Mouse (Mus musculus) embryo, embryonic 11.5 days (tissue): ENCODE results near the gene Esrrg.

Experiments used
- DNase-seq: peaks from one replicate; pipeline ENCODE4 v3.0.0-alpha.2; 2012; ENCODE audit warnings: low read depth, low spot score

Esrrg gene

DNA sequence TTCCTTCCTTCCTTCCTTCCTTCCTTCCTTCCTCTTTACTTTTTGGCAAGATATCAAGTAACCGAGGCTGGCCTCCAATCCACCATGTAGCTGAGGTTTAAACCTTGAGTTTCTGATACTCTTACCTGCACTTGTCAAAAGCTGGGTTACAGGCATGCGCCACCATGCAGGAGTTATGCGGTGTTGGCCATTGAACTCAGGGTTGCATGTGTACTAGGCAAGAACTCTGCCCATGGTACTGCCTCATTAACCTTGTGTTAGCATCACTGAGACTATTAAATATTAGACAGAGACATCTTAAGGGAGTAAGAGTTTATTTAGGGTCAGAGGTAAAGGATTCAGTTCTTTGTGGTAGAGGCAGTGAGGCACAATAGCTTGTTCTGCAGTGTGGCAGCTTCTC is 161.6 kb downstream of the Esrrg start:
- no peak for DNase-seq

GRCm38 (mm10) chr1:187771067-187771466 is 162.5 kb downstream of the Esrrg start:
- DNase-seq: no peak

DNA sequence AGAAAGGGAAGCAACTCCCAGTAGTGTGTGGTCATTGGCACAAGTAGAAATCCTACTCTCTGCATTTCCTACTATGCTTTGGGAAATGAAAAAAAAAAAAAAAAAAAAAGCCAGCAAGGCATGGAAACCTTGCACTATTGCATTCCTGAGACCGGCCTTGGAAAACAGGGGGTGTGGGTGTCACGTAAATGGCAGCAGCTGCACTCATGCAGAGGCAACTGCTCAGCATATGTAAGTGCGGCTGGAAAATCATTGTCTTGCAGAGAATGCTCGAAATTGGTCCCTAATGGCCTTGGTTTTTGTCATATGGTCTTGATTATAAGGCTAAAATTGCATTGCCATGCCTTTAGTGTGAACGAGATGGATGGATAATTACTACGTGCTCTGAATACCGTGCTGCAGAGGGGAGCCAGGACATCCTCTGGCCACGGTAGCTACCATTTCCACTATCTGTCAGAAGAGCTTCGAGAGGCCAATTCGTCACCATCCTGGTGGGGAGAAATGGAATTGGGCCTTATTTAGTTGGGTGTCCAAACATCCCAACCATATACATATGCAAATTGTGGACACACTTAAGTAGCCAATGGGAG is 171.1 kb downstream of the Esrrg start:
- no peak for DNase-seq

GRCm38 (mm10) chr1:187785226-187785625 is 176.6 kb downstream of the Esrrg start:
- DNase-seq: no peak

GRCm38 (mm10) chr1:187787055-187788016 is 178.7 kb downstream of the Esrrg start:
- no peak for DNase-seq

- DNase-seq: no peak
Measured at GRCm38 (mm10) chr1:187794240-187794930, 185.8 kb downstream of the Esrrg start.

GRCm38 (mm10) chr1:187795551-187795950 is 187.0 kb downstream of the Esrrg start:
- DNase-seq: no peak

GRCm38 (mm10) chr1:187799300-187799699 is 190.7 kb downstream of the Esrrg start:
- no peak for DNase-seq

- DNase-seq: no peak
Measured at GRCm38 (mm10) chr1:187800761-187801160, 192.2 kb downstream of the Esrrg start.

DNA sequence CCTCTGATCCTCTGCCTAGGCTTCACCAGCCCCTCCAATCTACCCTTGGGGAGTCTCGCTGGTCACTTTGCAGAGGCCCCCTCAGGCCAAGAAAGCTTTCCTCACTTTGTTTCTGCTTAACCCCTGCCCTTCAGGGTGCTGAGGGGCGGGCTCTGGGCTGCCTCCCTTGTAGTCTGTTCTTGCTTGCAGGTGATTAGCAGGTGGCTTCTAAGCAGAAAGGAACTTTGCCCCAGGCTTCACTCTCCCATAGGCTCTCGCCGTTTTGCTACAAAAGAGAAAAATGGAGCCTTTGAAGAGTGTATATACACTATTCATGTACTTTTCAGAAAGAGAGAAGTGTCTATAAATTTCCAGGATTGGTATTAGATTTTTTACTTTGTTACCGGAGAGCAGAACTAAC is 195.0 kb downstream of the Esrrg start:
- no peak for DNase-seq

GRCm38 (mm10) chr1:187803997-187804396 is 195.4 kb downstream of the Esrrg start:
- no peak for DNase-seq

DNA sequence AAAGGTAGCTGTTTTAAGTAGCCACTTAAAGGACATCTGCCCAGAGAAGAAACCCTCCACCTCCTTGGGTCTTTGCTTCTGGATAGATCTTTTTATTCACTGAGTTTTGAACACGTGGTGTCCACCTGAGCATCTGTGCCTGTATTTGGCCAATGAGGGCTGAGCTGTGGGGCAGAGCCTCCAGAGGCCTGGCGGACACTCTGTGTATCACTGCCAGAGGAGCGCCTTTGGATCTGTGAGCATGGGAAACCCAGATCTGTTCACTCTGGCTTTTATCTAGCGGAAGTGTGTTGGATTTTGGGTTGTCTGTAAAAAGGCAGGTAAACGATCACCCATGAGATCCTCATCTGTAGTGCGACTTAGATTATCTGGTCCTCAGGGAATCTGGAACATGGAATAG is 196.4 kb downstream of the Esrrg start:
- no peak for DNase-seq

DNA sequence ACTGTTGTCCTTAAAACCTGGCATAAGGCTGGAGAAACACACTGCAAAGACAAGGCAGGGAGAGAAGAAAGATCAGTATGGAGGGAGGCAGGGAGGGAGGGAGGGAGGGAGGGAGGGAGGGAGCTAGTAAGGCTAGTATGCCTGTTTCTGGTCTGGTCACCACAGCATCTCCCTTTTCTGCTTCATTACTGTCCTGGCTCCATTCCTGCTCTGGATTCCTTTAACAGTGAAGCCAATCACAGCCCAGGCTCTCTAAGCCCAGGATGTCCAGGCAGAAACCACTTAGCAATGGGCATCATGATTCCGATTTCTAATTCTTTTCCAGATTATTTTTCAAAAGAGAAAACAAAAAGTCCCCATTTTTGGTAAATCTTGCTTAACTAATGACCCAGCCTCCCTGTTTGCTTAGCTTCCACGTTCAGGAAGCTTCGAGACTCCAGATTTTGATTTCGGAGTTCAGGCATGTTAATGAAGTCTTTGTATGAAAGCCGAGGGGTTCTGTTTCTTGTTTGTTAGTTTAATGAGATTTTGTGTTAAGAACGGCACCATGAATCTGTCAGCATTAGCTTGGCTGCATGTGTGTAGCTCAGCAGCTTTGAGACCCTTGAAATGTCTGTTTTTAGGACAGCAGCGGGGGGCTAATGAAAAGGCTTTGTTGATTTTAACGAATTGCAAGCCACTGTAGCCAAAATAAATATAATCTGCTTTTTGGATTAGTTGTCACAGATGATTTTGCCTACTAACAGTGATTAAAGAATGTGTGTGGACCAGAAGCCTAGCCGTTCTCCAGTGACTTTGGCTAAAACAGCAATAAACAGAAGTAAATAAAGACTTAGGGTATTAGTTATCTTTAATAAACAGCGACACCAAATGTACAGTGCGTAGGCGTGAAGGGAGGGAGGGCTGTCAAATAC is 199.1 kb downstream of the Esrrg start:
- DNase-seq: no peak

DNA sequence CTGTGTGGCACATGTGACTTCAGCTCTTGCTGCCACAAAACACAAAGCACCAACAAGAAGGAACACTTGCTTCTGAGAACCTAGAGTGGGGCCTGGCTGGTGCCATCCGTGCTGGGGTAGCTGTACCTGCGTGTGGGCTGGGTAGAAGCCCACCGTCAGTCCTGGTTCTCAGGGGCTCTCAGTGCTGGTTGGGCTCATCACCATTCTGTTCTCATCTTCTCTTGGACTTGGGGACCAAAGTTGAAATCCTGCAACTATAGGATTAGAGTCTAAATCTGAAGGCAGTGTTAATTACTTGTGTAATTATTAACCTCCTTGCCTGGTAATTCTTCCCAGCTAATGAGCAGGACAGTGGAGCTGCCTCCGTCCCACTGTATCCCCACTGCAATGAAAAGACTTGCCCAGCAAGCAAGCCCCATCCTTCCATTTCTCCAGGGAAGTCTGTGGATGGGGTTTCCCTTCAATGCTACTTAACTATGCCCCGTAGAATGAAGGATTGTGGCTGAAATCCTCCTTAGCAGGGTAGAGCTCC is 199.9 kb downstream of the Esrrg start:
- no peak for DNase-seq

- no peak for DNase-seq
Measured at GRCm38 (mm10) chr1:187809546-187809945, 201.0 kb downstream of the Esrrg start.

GRCm38 (mm10) chr1:187819406-187819805 is 210.8 kb downstream of the Esrrg start:
- DNase-seq: no peak

DNA sequence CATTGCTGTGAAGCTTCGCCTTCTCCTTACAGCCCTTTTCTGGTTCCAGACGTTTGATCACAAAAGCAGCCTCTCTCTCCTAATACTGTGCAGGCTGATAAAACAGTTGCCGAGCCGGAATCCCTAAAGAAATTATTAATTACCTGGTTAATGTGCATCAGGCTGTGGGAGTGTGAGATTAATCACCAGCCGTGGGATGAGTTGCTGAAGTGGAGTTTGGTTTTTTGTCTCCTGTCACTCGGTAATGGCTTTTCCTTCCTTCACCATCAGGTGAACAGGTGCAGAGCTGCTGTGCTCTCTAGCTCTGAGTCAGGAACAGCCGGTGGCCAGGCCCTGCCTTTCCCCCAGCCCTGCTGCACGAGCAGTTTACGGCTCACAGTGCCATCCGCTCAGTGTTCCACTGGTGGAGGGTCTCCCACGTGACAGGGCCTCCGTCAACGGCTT is 212.8 kb downstream of the Esrrg start:
- DNase-seq: no peak

DNA sequence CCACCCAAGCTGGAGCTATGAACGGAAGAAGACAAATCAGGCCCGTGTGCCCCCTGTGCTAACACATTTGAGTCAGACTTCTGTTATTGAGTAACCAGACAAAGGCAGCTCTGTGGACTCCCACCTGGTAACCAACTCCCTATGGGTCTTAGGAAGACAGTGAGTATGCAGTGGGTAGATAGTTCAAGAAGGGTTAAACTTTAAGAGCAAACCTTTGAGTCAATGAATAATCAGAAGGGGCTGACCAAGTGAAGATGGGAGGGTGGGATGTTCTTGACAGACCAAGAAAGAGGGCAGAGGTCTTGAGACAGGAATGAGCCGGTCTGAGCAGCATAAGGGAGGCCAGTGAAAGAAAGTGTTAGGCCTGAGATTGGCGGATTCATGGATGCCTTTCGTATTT is 214.8 kb downstream of the Esrrg start:
- DNase-seq: no peak

GRCm38 (mm10) chr1:187825421-187826097 is 217.0 kb downstream of the Esrrg start:
- no peak for DNase-seq

GRCm38 (mm10) chr1:187826140-187826539 is 217.5 kb downstream of the Esrrg start:
- no peak for DNase-seq
